Mouse (Mus musculus): ENCODE data around the gene Thnsl2. TPM values are rescaled to one million over a fixed set of nuclear protein-coding genes. Genes with fewer than 3 reads are reported as not detected.
A peak's percentile ranks its signal among the peaks of the same experiment; 100 is the strongest.

Thnsl2 gene
- polyA plus RNA-seq, 1 experiment from 2014 or later = 7.5 TPM

DNA sequence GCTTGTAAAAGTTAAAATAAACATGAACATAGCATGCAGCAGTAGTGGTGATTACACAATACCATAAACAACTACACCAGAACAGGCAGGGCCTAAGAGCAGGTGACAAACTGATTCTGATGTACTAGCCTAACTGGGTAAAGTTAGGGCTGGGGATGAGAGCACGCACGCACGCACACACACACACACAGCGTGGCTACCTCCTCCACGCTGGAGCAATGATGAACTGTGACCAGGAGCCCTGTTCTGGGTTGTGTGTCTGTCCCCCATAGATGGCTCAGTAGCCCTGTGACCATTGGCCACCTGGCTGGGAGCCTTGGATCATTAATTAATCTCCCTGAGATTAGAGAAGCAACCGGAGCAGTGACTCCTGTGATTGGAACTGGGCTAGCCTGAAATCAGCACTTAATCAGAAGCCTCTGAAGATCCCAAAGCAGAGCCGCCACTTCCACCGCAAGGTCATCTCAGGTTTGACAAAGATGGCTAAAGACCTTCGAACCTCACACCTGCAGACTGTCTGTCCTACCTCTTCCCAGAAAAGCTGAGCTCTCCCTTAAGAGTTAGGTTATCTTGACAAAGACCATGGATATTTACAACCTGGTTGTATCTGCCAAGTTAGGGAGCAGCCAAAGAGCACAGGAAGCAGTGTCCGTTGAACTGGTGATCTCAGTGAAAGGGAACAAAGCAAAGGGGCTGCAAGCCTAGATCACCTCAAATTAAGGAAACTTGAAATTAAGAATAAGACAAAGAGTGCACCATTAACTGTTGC is 28.8 kb upstream of the Thnsl2 start:
- 80% methylated on average over 10 of the region's 10 CpGs for WGBS
- ATAC-seq (ENCODE audit: insufficient read depth) = no peak
- no peaks in the 10 kb centered on the region for H3K9me3 ChIP-seq (ENCODE audit: low read depth, low read length)

GRCm38 (mm10) chr6:71166551-71167169 is 22.4 kb upstream of the Thnsl2 start:
- Histone ChIP-seq H3K9me3 (ENCODE audit: low read depth, low read length) (no peaks in the 10 kb centered on the region), H3K4me3 (ENCODE audit: low read depth, low read length) (no peak overlapping the region), H3K4me1 (ENCODE audit: insufficient read depth) (no peaks in the 10 kb centered on the region), H3K36me3 (ENCODE audit: insufficient read depth) (no peaks in the 10 kb centered on the region), H3K27ac (ENCODE audit: low read depth) (no peak overlapping the region), H3K9ac (no peak overlapping the region), H3K27me3 (ENCODE audit: insufficient read depth, low read length) (no peaks in the 10 kb centered on the region), H3K4me2 (no peak overlapping the region)
- ATAC-seq (ENCODE audit: insufficient read depth) (no peak), DNase-seq (peak; percentile 76)
- TF ChIP-seq CTCF (IDR thresholded peaks at IDR 0.05; ENCODE audit: low read depth) = peak; percentile 75
- WGBS = 35% methylated on average over 6 of the region's 6 CpGs

More for the DNA sequence above, 28.8 kb upstream of the Thnsl2 start:
- Histone ChIP-seq H3K27ac (ENCODE audit: low read depth) (no peak overlapping the region), H3K9ac (no peak overlapping the region), H3K4me2 (no peak overlapping the region), H3K4me1 (ENCODE audit: insufficient read depth) (no peaks in the 10 kb centered on the region), H3K4me3 (ENCODE audit: low read depth, low read length) (no peak overlapping the region), H3K36me3 (ENCODE audit: insufficient read depth) (no peaks in the 10 kb centered on the region), H3K27me3 (ENCODE audit: insufficient read depth, low read length) (no peaks in the 10 kb centered on the region)
- DNase-seq = no peak
- TF ChIP-seq CTCF (IDR thresholded peaks at IDR 0.05; ENCODE audit: low read depth) = no peak

DNA sequence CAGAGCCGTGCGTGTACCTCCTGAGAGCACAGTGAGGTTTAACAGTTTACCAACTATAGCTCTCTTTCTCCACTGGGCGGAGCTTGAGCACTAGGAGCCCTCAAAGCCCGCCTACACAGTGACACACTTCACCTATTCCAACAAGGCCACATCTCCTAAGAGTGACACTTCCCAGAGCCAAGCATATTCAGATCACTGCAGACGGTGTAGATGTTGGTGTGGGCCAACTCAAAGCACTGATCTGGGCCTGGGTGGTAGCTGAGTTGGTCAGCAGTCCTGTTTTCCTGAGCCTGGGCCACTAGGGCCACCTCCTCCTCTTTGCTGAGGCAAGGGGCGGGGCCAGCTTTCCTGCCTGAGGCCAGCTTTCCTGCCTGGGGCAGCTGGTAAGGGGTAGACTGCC is 20.2 kb upstream of the Thnsl2 start:
- ATAC-seq (ENCODE audit: insufficient read depth) = peak; percentile 56; the same call in 1 of the 2 replicates
- no peak for TF ChIP-seq CTCF (IDR thresholded peaks at IDR 0.05; ENCODE audit: low read depth)
- H3K27ac ChIP-seq (ENCODE audit: low read depth) = no peak overlapping the region
- H3K9ac ChIP-seq = no peak overlapping the region
- no peak overlapping the region for H3K4me2 ChIP-seq
- DNase-seq = peak; percentile 6
- H3K27me3 ChIP-seq (ENCODE audit: insufficient read depth, low read length) = no peaks in the 10 kb centered on the region
- H3K36me3 ChIP-seq (ENCODE audit: insufficient read depth) = no peaks in the 10 kb centered on the region
- no peak overlapping the region for H3K4me3 ChIP-seq (ENCODE audit: low read depth, low read length)
- 25% methylated on average over 6 of the region's 6 CpGs for WGBS
- H3K9me3 ChIP-seq (ENCODE audit: low read depth, low read length) = no peaks in the 10 kb centered on the region
- no peaks in the 10 kb centered on the region for H3K4me1 ChIP-seq (ENCODE audit: insufficient read depth)

- Histone ChIP-seq H3K4me1 (ENCODE audit: insufficient read depth) (no peaks in the 10 kb centered on the region), H3K27ac (ENCODE audit: low read depth) (no peak overlapping the region), H3K27me3 (ENCODE audit: insufficient read depth, low read length) (no peaks in the 10 kb centered on the region), H3K9ac (no peak overlapping the region), H3K4me3 (ENCODE audit: low read depth, low read length) (no peak overlapping the region), H3K4me2 (no peak overlapping the region), H3K9me3 (ENCODE audit: low read depth, low read length) (no peaks in the 10 kb centered on the region), H3K36me3 (ENCODE audit: insufficient read depth) (no peaks in the 10 kb centered on the region)
- ATAC-seq (ENCODE audit: insufficient read depth) = no peak
- no peak for DNase-seq
- TF ChIP-seq CTCF (IDR thresholded peaks at IDR 0.05; ENCODE audit: low read depth) = peak; percentile 30
- WGBS = 45% methylated on average over 4 of the region's 4 CpGs
These were observed 18.0 kb upstream of the Thnsl2 start for GRCm38 (mm10) chr6:71162269-71162668.

GRCm38 (mm10) chr6:71161290-71161689 is 17.1 kb upstream of the Thnsl2 start:
- Histone ChIP-seq H3K27ac (ENCODE audit: low read depth) (no peak overlapping the region), H3K9me3 (ENCODE audit: low read depth, low read length) (no peaks in the 10 kb centered on the region), H3K27me3 (ENCODE audit: insufficient read depth, low read length) (no peaks in the 10 kb centered on the region), H3K4me1 (ENCODE audit: insufficient read depth) (no peaks in the 10 kb centered on the region), H3K36me3 (ENCODE audit: insufficient read depth) (no peaks in the 10 kb centered on the region), H3K9ac (no peak overlapping the region), H3K4me3 (ENCODE audit: low read depth, low read length) (no peak overlapping the region), H3K4me2 (no peak overlapping the region)
- ATAC-seq (ENCODE audit: insufficient read depth) (no peak), DNase-seq (no peak)
- 71% methylated on average over 7 of the region's 7 CpGs for WGBS
- TF ChIP-seq CTCF (IDR thresholded peaks at IDR 0.05; ENCODE audit: low read depth) = no peak

DNA sequence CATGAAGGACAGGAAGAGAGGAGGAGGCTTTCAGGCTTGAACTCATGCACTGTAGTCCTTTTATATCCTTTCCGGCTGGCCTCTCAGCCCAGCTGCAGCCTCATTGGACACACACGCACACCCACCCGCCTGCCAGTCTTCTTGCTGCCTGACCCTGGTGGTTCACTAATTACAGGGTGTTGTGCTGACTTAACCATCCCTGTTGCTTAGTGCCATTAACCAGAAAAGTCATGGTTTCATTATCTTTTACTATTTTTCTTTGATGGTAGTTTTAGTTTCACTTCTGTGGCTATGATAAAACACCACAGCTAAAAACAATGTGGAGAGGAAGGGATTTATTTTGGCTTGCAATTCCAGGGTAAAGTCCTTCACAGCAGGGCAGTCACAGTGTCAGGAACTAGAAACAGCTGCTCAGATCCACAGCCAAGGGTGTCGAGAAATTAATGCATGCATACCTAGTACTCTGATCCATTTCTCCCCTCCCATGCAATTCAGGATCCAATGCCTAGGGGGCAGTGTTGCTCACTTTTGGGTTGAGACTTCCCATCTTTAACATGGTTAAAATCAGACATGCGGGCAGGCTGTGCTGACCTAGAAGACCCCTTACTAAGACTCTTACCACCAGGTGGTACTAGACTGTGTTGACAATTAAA is 12.6 kb upstream of the Thnsl2 start:
- no peaks in the 10 kb centered on the region for H3K27me3 ChIP-seq (ENCODE audit: insufficient read depth, low read length)
- H3K36me3 ChIP-seq (ENCODE audit: insufficient read depth) = no peaks in the 10 kb centered on the region
- TF ChIP-seq CTCF (IDR thresholded peaks at IDR 0.05; ENCODE audit: low read depth) = peak; percentile 61
- H3K9me3 ChIP-seq (ENCODE audit: low read depth, low read length) = no peaks in the 10 kb centered on the region
- no peak for ATAC-seq (ENCODE audit: insufficient read depth)
- H3K4me1 ChIP-seq (ENCODE audit: insufficient read depth) = no peaks in the 10 kb centered on the region
- H3K4me2 ChIP-seq = no peak overlapping the region
- DNase-seq = peak; percentile 51
- WGBS = 72% methylated on average over 5 of the region's 5 CpGs
- H3K9ac ChIP-seq = no peak overlapping the region
- no peak overlapping the region for H3K27ac ChIP-seq (ENCODE audit: low read depth)
- H3K4me3 ChIP-seq (ENCODE audit: low read depth, low read length) = no peak overlapping the region

DNA sequence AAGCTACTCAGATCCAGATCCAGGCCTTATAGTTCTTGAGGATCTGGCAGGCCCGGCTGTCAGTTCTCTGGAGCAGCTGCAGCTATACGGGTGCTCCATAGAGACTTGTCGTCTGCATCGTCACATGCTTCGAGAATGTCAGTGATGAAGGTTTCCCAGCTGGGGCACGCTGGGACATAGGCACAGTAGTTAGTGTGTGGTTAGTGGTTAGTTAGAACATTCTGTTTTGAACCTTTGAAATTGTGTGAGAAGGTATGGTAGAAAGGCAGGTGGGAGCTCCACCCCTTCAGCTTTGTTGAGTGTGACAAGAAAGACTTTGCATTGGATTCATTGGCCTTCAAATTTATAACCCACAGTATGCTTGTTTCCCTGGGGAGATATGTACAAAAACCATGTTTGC is 10.6 kb upstream of the Thnsl2 start:
- 69% methylated on average over 6 of the region's 6 CpGs for WGBS
- Histone ChIP-seq H3K36me3 (ENCODE audit: insufficient read depth) (no peaks in the 10 kb centered on the region), H3K27me3 (ENCODE audit: insufficient read depth, low read length) (no peaks in the 10 kb centered on the region), H3K9ac (no peak overlapping the region), H3K4me2 (no peak overlapping the region), H3K4me1 (ENCODE audit: insufficient read depth) (no peaks in the 10 kb centered on the region), H3K9me3 (ENCODE audit: low read depth, low read length) (no peaks in the 10 kb centered on the region), H3K27ac (ENCODE audit: low read depth) (no peak overlapping the region), H3K4me3 (ENCODE audit: low read depth, low read length) (no peak overlapping the region)
- no peak for DNase-seq
- no peak for TF ChIP-seq CTCF (IDR thresholded peaks at IDR 0.05; ENCODE audit: low read depth)
- ATAC-seq (ENCODE audit: insufficient read depth) = no peak

All from lung, embryonic 14.5 days (tissue).